Mouse (Mus musculus): ENCODE measurements around the gene Anapc1. TPM values are rescaled to one million over a fixed set of nuclear protein-coding genes. Genes with fewer than 3 reads are reported as not detected.
A peak's percentile ranks its signal among the peaks of the same experiment; 100 is the strongest.

The Anapc1 gene
- total and polyA plus RNA-seq, 3 experiments: 51.7 to 146 (median 92.0) TPM

DNA sequence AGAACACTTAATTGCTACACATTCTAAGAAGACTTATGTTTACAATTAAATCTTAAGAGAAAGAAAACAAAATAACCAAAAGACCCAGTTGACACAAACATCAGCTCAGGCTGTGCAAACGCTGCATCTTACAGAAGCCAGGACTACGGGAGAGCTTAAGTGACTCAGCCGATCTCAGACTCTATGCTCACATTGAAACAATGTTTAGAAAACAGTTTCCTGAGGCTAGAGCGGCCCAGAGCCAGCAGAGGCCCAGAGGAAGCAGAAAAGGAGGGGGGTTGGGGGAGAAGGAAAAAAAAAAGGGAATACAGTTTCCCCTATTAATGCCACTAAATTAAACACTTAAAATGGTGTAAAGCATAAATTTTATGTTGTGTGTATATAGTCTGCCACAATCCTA, 6.5 kb downstream of the Anapc1 start:
- Histone ChIP-seq H3K79me2 (replicated peaks; ENCODE audit: control insufficient read depth, extremely low read depth, insufficient read depth, poor library complexity, severe bottlenecking) (peaks cover 28% of the 10 kb centered on the region), H3K9ac (ENCODE audit: insufficient read depth, low read depth) (no peak overlapping the region), H3K9me3 (replicated peaks; ENCODE audit: low read length) (no peaks in the 10 kb centered on the region), H3K27ac (ENCODE audit: insufficient read depth, low read depth) (no peak overlapping the region), H3K4me2 (ENCODE audit: insufficient read depth, low read depth, poor library complexity, severe bottlenecking) (no peak overlapping the region), H3K27me3 (replicated peaks) (no peaks in the 10 kb centered on the region), H3K4me1 (ENCODE audit: control insufficient read depth in 1 of 2, insufficient read depth in 2 of 2) (peaks cover 5 to 22% of the 10 kb centered on the region in 2 experiments; a peak in 3 of 4 replicates), H3K4me3 (replicated peaks in 1 of 3; ENCODE audit: low read depth in 2 of 3, low read length in 2 of 3, poor library complexity in 1 of 3) (no peak overlapping the region), H3K36me3 (replicated peaks in 1 of 2; ENCODE audit: control insufficient read depth in 1 of 2, insufficient read depth in 1 of 2, low read length in 1 of 2) (peaks cover 44 to 90% of the 10 kb centered on the region in 2 experiments)
- TF ChIP-seq ETS1 (conservative IDR thresholded peaks at IDR 0.05; ENCODE audit: low read depth, low read length): no peak
- TF ChIP-seq RCOR1 (conservative IDR thresholded peaks at IDR 0.05; ENCODE audit: low read depth, low read length): no peak
- TF ChIP-seq IRF4 (IDR thresholded peaks at IDR 0.05; ENCODE audit: low read depth, low read length): no peak
- no peak for DNase-seq (ENCODE audit: extremely low read depth)
- dilution Hi-C loops (cut with MboI; ENCODE audit: extremely low pct_ligation_motif_present, extremely low pct_unique_long_range_greater_than_20kb, low sequenced_read_pairs) (no loop called here), in situ Hi-C loops (cut with MboI; ENCODE audit: low pct_ligation_motif_present, low pct_unique_long_range_greater_than_20kb, low sequenced_read_pairs) (loop anchor here (25.0 kb wide), 1 partner anchor 582 kb away; no protein-coding TSS in a partner anchor)

DNA sequence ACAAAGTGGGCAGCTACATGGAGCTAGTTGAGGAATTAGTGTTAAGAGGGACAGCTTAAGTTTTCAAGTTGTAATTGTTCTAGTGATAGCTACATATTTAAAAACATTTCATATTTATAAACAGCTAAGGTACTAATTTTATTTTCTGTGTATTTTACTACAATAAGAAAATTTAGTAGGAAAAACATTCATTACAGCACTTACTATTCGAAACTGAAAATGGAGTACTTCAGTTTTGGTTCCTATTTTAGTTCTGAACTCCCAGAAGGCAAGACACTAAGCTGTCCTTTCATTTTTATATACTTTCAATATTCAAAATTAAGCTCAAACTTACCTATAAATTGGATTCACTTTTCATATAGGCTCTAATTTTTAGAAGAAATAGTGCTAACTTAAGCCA, 66.6 kb downstream of the Anapc1 start:
- in situ Hi-C loops (cut with MboI; ENCODE audit: low pct_ligation_motif_present, low pct_unique_long_range_greater_than_20kb, low sequenced_read_pairs): no loop called here
- TF ChIP-seq TCF12 (IDR thresholded peaks at IDR 0.05; ENCODE audit: low read depth, low read length) (no peak), MAFK (IDR thresholded peaks at IDR 0.05; ENCODE audit: insufficient replicate concordance, low read length) (no peak), MAZ (IDR thresholded peaks at IDR 0.05; ENCODE audit: low read depth, low read length) (no peak), GABPA (IDR thresholded peaks at IDR 0.05; ENCODE audit: insufficient replicate concordance, low read depth, low read length) (no peak), IRF4 (IDR thresholded peaks at IDR 0.05; ENCODE audit: low read depth, low read length) (peak; percentile 90), USF2 (conservative IDR thresholded peaks at IDR 0.05; ENCODE audit: low read depth, low read length) (no peak), MEF2A (IDR thresholded peaks at IDR 0.05; ENCODE audit: borderline replicate concordance, low read depth, low read length) (peak; percentile 68), SIN3A (IDR thresholded peaks at IDR 0.05; ENCODE audit: low read length) (no peak), CHD1 (IDR thresholded peaks at IDR 0.05; ENCODE audit: low read depth, low read length) (no peak), EP300 (IDR thresholded peaks at IDR 0.05; ENCODE audit: low read length) (peak; percentile 92), JUND (conservative IDR thresholded peaks at IDR 0.05; ENCODE audit: low read depth, low read length) (peak; percentile 70), SMC3 (IDR thresholded peaks at IDR 0.05; ENCODE audit: low read depth, low read length) (no peak), MXI1 (IDR thresholded peaks at IDR 0.05; ENCODE audit: low read depth, low read length) (no peak), TBP (conservative IDR thresholded peaks at IDR 0.05; ENCODE audit: low read depth, low read length) (no peak), JUN (IDR thresholded peaks at IDR 0.05; ENCODE audit: insufficient read depth, low read depth, low read length) (peak; percentile 41; the same call in 1 of the 2 replicates)
- no peak overlapping the region for H3K4me2 ChIP-seq (ENCODE audit: insufficient read depth, low read depth, poor library complexity, severe bottlenecking)
- H3K9ac ChIP-seq (ENCODE audit: insufficient read depth, low read depth): no peak overlapping the region
- H3K4me1 ChIP-seq (ENCODE audit: control insufficient read depth in 1 of 2, insufficient read depth in 2 of 2): peaks cover 4 to 25% of the 10 kb centered on the region in 2 experiments; a peak in 3 of 4 replicates
- dilution Hi-C loops (cut with MboI; ENCODE audit: extremely low pct_ligation_motif_present, extremely low pct_unique_long_range_greater_than_20kb, low sequenced_read_pairs): no loop called here
- DNase-seq (ENCODE audit: extremely low read depth): peak; percentile 10
- H3K27ac ChIP-seq (ENCODE audit: insufficient read depth, low read depth): no peak overlapping the region; the same call in 1 of the 2 replicates
- no peaks in the 10 kb centered on the region for H3K79me2 ChIP-seq (replicated peaks; ENCODE audit: control insufficient read depth, extremely low read depth, insufficient read depth, poor library complexity, severe bottlenecking)
- H3K36me3 ChIP-seq (replicated peaks in 1 of 2; ENCODE audit: control insufficient read depth in 1 of 2, insufficient read depth in 1 of 2, low read length in 1 of 2): peaks cover 63 to 89% of the 10 kb centered on the region in 2 experiments
- no peak overlapping the region for H3K4me3 ChIP-seq (replicated peaks in 1 of 3; ENCODE audit: low read depth in 2 of 3, low read length in 2 of 3, poor library complexity in 1 of 3)
- no peaks in the 10 kb centered on the region for H3K27me3 ChIP-seq (replicated peaks)
- no peaks in the 10 kb centered on the region for H3K9me3 ChIP-seq (replicated peaks; ENCODE audit: low read length)

Measured in CH12.LX (cell line).